Mouse (Mus musculus): ENCODE measurements at regions not wholly inside any gene's neighbourhood (a gene's known extent, or its start where the extent isn't known, plus 50 kb on each side); places are given as distances from the start of the nearest gene placed in this dataset.

GRCm38 (mm10) chr8:35877581-35877980 lies 112.0 kb downstream of the Gm19410 start:
- no peaks in the 10 kb centered on the region for H3K9me3 ChIP-seq
- H3K4me2 ChIP-seq (replicated peaks), result no peak overlapping the region
- WGBS, result 66% methylated on average over 2 of the region's 2 CpGs
- H3K4me3 ChIP-seq, result no peak overlapping the region
- no peak overlapping the region for H3K9ac ChIP-seq (replicated peaks)
- H3K4me1 ChIP-seq, result peaks cover 26% of the 10 kb centered on the region
- no peaks in the 10 kb centered on the region for H3K27me3 ChIP-seq
- no peak for ATAC-seq (replicated peaks)
- H3K36me3 ChIP-seq, result no peaks in the 10 kb centered on the region
- H3K27ac ChIP-seq (replicated peaks), result no peak overlapping the region

DNA sequence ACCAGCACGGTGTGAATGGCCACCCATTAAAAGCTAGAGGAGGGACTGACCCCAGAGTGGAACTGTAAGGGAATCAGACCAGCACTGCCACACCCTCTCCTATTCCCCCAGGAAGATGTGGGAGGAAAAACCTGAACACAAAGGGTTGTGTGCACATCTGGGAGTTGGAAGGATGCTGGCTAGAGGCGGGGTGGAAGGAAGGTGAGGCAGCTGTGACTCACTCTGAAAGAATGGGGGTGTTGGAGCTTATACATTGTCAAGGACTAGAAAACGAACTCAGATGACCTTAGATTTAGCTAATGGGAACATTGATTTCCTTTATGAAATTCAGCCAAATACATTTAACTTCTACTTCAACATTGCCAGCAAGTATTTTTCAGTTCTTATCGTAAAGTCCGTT lies 116.2 kb downstream of the Gm19410 start:
- H3K9me3 ChIP-seq, result no peaks in the 10 kb centered on the region
- H3K36me3 ChIP-seq, result no peaks in the 10 kb centered on the region
- no peaks in the 10 kb centered on the region for H3K27me3 ChIP-seq
- no peak overlapping the region for H3K4me2 ChIP-seq (replicated peaks)
- peak overlapping the region; percentile 91; the same call in 1 of the 2 replicates for H3K27ac ChIP-seq (replicated peaks)
- H3K4me3 ChIP-seq, result no peak overlapping the region
- peaks cover 35% of the 10 kb centered on the region for H3K4me1 ChIP-seq
- H3K9ac ChIP-seq (replicated peaks), result no peak overlapping the region
- no peak for ATAC-seq (replicated peaks)
- 75% methylated on average over 5 of the region's 5 CpGs for WGBS

GRCm38 (mm10) chr8:35882638-35883455 lies 117.3 kb downstream of the Gm19410 start:
- Histone ChIP-seq H3K27me3 (no peaks in the 10 kb centered on the region), H3K4me1 (peaks cover 26% of the 10 kb centered on the region), H3K9me3 (no peaks in the 10 kb centered on the region), H3K9ac (replicated peaks) (peak overlapping the region; percentile 35; the same call in 1 of the 2 replicates), H3K36me3 (no peaks in the 10 kb centered on the region), H3K27ac (replicated peaks) (peak overlapping the region; percentile 91), H3K4me3 (peak overlapping the region; percentile 13), H3K4me2 (replicated peaks) (peak overlapping the region; percentile 38)
- 6% methylated on average over 12 of the region's 12 CpGs for WGBS
- ATAC-seq (replicated peaks), result peak; percentile 83

GRCm38 (mm10) chr8:35883456-35883780 lies 117.8 kb downstream of the Gm19410 start:
- H3K27me3 ChIP-seq, result no peaks in the 10 kb centered on the region
- H3K27ac ChIP-seq (replicated peaks), result peak overlapping the region; percentile 91
- H3K9me3 ChIP-seq, result no peaks in the 10 kb centered on the region
- ATAC-seq (replicated peaks), result peak; percentile 72
- peaks cover 26% of the 10 kb centered on the region for H3K4me1 ChIP-seq
- no peaks in the 10 kb centered on the region for H3K36me3 ChIP-seq
- WGBS, result 18% methylated on average over 1 of the region's 1 CpGs
- H3K4me2 ChIP-seq (replicated peaks), result peak overlapping the region; percentile 38
- 0 out of 2 replicates have a peak overlapping the region, but pooled peaks have one; percentile 13 for H3K4me3 ChIP-seq
- H3K9ac ChIP-seq (replicated peaks), result no peak overlapping the region

DNA sequence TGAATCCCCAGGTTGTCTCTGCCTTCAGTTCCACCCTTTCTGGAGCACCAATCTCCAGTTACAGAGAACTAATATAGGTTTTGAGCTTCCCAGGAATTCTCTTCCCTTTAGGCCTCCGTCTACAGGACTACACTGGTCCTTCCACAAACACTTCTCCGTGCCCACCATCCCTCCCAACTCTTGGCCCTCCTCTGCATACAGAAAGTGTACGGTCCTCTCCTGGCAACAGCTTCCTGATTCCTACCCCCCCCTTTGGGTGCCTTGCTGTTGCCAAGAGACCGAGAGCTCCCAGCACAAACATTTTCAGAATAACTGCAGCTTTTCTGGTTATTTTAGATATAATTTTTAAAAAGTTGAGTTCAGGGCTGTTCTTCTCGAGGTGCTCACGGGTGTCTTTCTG lies 119.0 kb downstream of the Gm19410 start:
- Histone ChIP-seq H3K9me3 (no peaks in the 10 kb centered on the region), H3K4me3 (no peak overlapping the region), H3K36me3 (no peaks in the 10 kb centered on the region), H3K4me1 (peaks cover 26% of the 10 kb centered on the region), H3K27me3 (no peaks in the 10 kb centered on the region), H3K4me2 (replicated peaks) (no peak overlapping the region), H3K9ac (replicated peaks) (no peak overlapping the region), H3K27ac (replicated peaks) (peak overlapping the region; percentile 91; the same call in 1 of the 2 replicates)
- 76% methylated on average over 6 of the region's 6 CpGs for WGBS
- ATAC-seq (replicated peaks), result no peak

GRCm38 (mm10) chr8:35890083-35890482 lies 124.5 kb downstream of the Gm19410 start:
- no peaks in the 10 kb centered on the region for H3K9me3 ChIP-seq
- no peak overlapping the region for H3K9ac ChIP-seq (replicated peaks)
- no peak overlapping the region for H3K4me3 ChIP-seq
- no peak overlapping the region for H3K4me2 ChIP-seq (replicated peaks)
- no peaks in the 10 kb centered on the region for H3K36me3 ChIP-seq
- 91% methylated on average over 4 of the region's 4 CpGs for WGBS
- no peaks in the 10 kb centered on the region for H3K27me3 ChIP-seq
- ATAC-seq (replicated peaks), result no peak
- H3K27ac ChIP-seq (replicated peaks), result no peak overlapping the region
- H3K4me1 ChIP-seq, result no peaks in the 10 kb centered on the region

DNA sequence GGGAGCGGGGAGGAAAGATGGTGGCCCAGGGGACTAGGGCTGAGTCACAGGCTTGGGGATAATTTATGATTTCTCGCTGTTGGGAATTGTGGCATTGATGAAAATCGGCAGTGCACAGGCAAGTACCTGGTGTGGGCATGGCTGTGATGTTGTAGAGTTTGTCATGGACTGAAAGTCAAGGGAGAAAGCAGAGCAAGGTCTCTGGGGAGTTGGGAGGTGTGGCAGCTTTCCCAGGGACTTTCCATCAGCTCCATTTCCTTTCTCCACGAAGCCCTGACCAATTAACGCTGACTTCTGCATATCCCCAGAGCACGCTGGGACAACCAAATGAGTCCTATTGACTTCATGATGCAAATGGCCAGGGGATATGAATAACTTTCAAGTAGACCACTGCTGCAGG lies 126.2 kb downstream of the Gm19410 start:
- Histone ChIP-seq H3K4me3 (no peak overlapping the region), H3K27ac (replicated peaks) (no peak overlapping the region), H3K36me3 (no peaks in the 10 kb centered on the region), H3K27me3 (no peaks in the 10 kb centered on the region), H3K4me2 (replicated peaks) (no peak overlapping the region), H3K4me1 (no peaks in the 10 kb centered on the region), H3K9ac (replicated peaks) (no peak overlapping the region), H3K9me3 (no peaks in the 10 kb centered on the region)
- no peak for ATAC-seq (replicated peaks)
- WGBS, result 80% methylated on average over 6 of the region's 6 CpGs

GRCm38 (mm10) chr8:35898493-35898892 lies 132.9 kb downstream of the Gm19410 start:
- WGBS, result 77% methylated on average over 3 of the region's 3 CpGs

DNA sequence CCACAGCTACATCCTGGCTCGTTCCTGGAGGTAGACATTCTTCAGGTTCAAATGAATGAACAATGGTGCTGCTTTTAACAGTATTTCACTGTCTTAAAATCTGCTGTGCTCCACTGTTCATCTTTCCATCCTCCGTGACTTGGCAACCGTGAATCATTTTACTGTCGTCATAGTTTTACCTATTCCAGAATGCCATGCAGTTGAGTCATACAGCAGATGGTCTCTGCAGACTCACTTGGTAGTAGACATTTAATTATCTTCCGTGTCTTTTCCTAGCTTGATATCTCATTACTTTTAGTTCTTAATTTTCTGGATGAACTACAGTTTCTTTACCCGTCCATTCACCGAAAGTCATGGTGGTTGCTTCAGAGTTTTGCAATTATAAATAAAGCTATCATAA lies 135.9 kb downstream of the Gm19410 start:
- Histone ChIP-seq H3K4me3 (no peak overlapping the region), H3K4me1 (peaks cover 5% of the 10 kb centered on the region; the same call in 1 of the 2 replicates), H3K9ac (replicated peaks) (no peak overlapping the region), H3K27ac (replicated peaks) (no peak overlapping the region), H3K9me3 (no peaks in the 10 kb centered on the region), H3K27me3 (no peaks in the 10 kb centered on the region), H3K36me3 (no peaks in the 10 kb centered on the region), H3K4me2 (replicated peaks) (no peak overlapping the region)
- WGBS, result 81% methylated on average over 7 of the region's 7 CpGs
- no peak for ATAC-seq (replicated peaks)

More at GRCm38 (mm10) chr8:35898493-35898892, 132.9 kb downstream of the Gm19410 start:
- Histone ChIP-seq H3K36me3 (no peaks in the 10 kb centered on the region), H3K4me2 (replicated peaks) (no peak overlapping the region), H3K4me1 (no peaks in the 10 kb centered on the region), H3K9ac (replicated peaks) (no peak overlapping the region), H3K27me3 (no peaks in the 10 kb centered on the region), H3K4me3 (no peak overlapping the region), H3K9me3 (no peaks in the 10 kb centered on the region), H3K27ac (replicated peaks) (no peak overlapping the region)
- ATAC-seq (replicated peaks), result no peak

DNA sequence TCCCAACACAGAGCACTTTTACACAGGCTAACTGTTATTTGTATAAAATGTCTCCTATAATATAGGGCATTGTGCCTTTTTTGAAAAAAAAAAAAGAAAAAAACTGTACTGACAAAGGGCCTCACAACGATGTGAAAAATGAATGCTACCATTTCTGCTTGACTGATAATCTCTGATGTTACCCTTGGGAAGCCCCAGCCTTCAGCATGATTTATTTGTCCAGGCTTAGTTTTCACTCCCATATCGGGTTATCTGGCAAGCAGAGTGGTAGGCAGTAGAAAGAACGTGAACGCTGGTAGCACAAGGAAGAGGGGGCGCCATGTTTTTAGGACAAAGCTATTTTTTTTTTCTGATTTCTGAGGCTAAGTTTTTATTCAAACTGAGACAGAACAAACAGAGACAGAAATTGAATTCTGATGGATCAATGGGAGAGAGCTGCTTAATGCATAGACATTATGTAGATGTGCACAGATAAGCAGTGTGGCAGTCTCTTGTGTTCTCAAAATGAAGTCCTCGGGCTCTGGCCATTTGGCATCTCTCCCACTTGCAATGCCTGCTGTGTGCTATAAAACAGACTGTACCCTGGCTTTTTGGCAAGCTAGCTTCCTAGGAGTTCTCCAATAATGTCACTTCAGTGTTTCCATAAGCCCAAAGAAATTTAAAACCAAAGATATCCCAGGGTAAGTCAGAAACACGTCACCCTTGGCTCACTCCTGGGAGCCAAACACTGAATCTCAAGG lies 139.3 kb downstream of the Gm19410 start:
- peaks cover 5% of the 10 kb centered on the region; the same call in 1 of the 2 replicates for H3K4me1 ChIP-seq
- no peaks in the 10 kb centered on the region for H3K27me3 ChIP-seq
- no peak overlapping the region for H3K27ac ChIP-seq (replicated peaks)
- WGBS, result 68% methylated on average over 7 of the region's 7 CpGs
- no peak overlapping the region for H3K9ac ChIP-seq (replicated peaks)
- H3K9me3 ChIP-seq, result no peaks in the 10 kb centered on the region
- no peak overlapping the region for H3K4me3 ChIP-seq
- no peak for ATAC-seq (replicated peaks)
- no peak overlapping the region for H3K4me2 ChIP-seq (replicated peaks)
- H3K36me3 ChIP-seq, result no peaks in the 10 kb centered on the region

DNA sequence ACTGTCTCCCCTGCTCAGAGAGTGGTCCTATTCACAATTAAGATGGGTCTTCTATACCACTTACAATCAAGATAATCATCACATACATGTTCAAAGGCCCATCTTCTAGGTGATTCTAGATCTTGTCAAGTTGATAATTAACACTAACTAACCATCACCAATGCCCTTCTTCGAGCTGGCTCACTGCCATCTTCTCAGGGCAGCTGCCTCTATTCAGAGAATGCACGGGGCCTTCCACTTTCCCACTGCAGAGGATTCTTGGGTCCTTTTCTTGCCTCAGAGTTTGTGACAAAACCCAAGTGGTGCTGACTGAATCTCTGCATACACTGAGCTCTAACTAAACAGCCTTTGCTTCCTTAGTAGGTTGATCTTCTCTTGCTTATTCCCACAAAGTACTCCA lies 142.4 kb downstream of the Gm19410 start:
- Histone ChIP-seq H3K9me3 (no peaks in the 10 kb centered on the region), H3K4me3 (no peak overlapping the region), H3K4me2 (replicated peaks) (no peak overlapping the region), H3K27me3 (no peaks in the 10 kb centered on the region), H3K36me3 (no peaks in the 10 kb centered on the region), H3K27ac (replicated peaks) (no peak overlapping the region), H3K9ac (replicated peaks) (no peak overlapping the region), H3K4me1 (peaks cover 5% of the 10 kb centered on the region; the same call in 1 of the 2 replicates)
- WGBS, result 50% methylated on average over 2 of the region's 2 CpGs
- no peak for ATAC-seq (replicated peaks)

GRCm38 (mm10) chr8:35912264-35912663 lies 146.7 kb downstream of the Gm19410 start:
- ATAC-seq (replicated peaks), result no peak
- Histone ChIP-seq H3K9me3 (no peaks in the 10 kb centered on the region), H3K36me3 (no peaks in the 10 kb centered on the region), H3K4me3 (no peak overlapping the region), H3K27me3 (no peaks in the 10 kb centered on the region), H3K4me1 (no peaks in the 10 kb centered on the region), H3K9ac (replicated peaks) (no peak overlapping the region), H3K4me2 (replicated peaks) (no peak overlapping the region), H3K27ac (replicated peaks) (no peak overlapping the region)
- WGBS, result 80% methylated on average over 9 of the region's 9 CpGs
